Mouse (Mus musculus) kidney, adult 18-20 months (tissue): ENCODE results near the gene Ctsd.
"Not testable (repeated sequence)": the region's sequence is repeated elsewhere in the genome, so short reads cannot be mapped to it uniquely, and the experiment has no call there.

Source experiments
- DNase-seq: peaks from one replicate; pipeline ENCODE4 v3.0.0; 2021

Gene Ctsd

DNA sequence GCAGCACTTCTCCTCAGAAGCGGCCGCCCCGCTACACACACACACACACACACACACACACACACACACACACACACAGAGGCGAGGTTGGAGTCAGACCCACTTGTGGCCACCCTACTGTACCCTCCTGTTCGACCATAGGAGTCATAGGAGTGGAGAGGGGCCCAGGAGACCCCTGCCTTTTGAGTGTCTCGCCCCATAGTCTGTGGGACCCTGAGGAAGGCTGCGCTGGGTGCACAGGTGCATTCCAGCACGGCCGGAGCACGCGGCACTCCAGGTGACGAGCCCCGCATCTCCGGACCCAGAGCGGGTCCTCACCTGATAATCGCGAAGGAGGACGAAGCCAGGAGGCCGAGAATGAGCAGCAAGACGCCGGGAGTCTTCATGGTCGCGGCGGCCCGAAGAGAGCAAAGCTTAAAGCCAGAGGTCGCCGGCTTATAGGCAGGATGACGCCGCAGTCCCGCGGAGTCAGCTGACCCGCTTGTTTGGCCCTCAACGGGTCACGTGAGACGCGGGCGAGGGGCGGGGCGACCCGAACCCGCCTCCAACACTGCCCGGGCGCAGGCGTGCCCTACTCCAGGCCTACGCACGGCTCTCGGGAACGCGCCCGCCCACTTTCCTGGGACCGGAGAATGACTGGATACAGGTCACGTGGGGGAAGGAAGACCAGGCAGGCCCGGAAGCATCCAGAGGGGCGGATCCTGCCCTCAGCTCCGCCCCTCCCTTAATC, at the start of gene Ctsd:
TSS of gene Ctsd (minus strand) at position 620 of the 730 bp plus-strand sequence.
- peak; percentile 99 for DNase-seq

- peak; percentile 37 for DNase-seq
Measured at GRCm38 (mm10) chr7:142437324-142437723, 49.5 kb upstream of the Ctsd start.

DNA sequence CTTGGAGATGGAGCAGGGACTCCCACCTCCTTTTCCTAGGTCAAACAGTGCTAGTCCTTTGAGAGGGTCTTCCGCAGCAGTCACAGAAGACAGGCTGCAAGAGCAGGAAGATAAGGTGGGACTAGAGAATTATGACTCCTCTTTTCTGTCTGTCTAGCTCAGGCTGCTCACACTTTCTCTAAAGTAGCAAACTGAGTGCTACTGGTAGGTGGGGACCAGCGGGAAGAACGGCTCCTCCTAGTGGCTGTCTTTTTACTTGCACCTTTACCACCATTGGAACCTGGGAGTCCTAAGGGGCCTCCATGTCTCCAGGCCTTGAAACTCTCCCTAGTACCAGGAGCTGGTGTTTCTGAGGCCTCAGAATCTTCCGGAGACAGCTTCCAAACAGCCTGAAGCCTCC, 47.7 kb upstream of the Ctsd start:
- peak; percentile 63 for DNase-seq

GRCm38 (mm10) chr7:142434137-142434865, 46.5 kb upstream of the Ctsd start, which contains the start of gene Syt8:
Syt8 (plus strand) TSS chr7:142434850.
- no peak for DNase-seq

- no peak for DNase-seq
Measured at GRCm38 (mm10) chr7:142433623-142434022, 45.8 kb upstream of the Ctsd start.

DNA sequence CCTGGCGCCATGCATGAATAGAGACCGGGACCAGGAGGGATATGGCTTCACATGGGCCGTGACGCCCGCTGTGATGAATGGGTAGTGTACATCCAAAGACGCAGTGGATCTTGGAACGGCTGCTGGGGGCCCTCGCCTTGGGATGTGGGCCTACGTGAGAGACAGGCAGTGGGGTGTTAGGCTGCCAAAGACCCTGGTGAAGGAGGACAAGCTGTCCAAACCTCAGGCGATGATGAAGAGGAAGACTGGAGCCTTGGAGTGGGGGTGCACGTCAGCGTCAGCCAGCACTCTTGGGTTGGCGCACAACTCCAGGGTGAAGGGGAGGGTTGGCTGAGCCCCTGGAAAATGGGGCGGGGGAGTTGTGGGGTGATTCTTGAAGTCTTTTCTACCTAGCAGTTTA, 43.3 kb upstream of the Ctsd start:
- DNase-seq: no peak

DNA sequence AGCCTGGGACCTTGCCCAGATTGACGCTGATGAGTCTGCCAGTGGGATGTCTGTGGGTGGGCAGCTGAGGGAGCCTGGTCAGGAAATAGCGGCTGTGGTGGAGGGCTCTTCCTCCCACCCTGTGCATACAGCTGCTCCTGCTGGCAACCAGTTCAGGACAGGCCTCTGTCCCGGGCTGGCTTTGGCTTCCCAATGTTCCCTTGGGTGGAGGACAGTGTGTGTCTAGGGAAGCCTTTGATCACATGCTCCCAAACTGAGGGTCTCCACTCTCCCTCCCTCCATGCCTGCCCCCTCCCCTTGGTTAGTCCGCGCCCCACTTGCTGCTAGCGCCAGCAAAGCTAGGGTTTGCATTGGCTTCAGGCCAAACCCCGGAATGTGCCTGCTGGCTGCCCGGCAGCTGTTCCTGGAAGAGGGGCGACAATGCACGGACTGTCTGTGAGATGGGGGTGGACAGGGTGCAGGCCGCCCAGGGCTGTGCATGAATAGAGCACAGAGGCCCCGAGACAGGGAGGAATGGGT, 42.4 kb upstream of the Ctsd start:
- no peak for DNase-seq

- no peak for DNase-seq
Measured at GRCm38 (mm10) chr7:142428213-142428612, 40.4 kb upstream of the Ctsd start.

- DNase-seq: peak; percentile 48
Measured at GRCm38 (mm10) chr7:142425641-142426213, 37.9 kb upstream of the Ctsd start.

GRCm38 (mm10) chr7:142421826-142422225, 34.0 kb upstream of the Ctsd start:
- DNase-seq: no peak

DNA sequence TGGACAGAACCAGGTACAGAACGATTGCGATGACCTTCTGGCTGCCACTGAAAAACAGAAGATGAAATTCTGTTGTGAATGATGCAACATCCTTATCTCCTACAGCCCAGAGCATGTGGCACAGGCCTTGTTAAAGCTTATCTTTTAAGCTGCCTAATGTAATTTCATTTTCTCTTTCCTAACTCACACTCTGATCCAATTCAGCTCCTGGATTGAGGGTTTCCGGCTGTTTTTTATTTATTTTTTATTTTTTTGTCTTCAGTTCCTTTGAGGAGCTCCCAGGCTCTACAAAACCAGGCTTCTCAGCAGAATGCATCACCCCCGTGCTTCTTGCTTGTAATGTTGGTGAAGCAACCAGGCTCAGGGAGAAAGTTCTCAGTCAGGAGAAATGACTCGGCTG, 32.0 kb upstream of the Ctsd start:
- DNase-seq: no peak

GRCm38 (mm10) chr7:142418679-142419078, 30.8 kb upstream of the Ctsd start:
- DNase-seq: no peak

DNA sequence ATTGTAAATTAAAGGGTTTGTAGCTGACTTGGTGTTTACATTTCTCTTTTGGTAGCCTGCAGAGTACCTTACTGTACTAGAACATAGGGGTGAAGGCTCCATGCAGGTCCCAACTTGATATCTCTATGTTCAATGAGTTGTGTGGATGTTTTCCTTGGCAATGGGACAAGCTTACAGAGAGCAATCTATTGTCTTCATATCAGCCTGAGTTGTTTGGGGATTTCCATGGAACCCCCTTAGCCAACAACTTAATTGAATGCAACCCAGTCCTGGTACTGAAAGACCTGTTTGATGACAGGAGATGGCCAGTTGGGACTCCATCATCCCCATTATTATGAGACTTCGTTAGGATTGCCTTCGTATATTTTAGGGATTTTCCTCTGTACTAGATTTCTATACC, 30.2 kb upstream of the Ctsd start:
- DNase-seq: no peak

DNA sequence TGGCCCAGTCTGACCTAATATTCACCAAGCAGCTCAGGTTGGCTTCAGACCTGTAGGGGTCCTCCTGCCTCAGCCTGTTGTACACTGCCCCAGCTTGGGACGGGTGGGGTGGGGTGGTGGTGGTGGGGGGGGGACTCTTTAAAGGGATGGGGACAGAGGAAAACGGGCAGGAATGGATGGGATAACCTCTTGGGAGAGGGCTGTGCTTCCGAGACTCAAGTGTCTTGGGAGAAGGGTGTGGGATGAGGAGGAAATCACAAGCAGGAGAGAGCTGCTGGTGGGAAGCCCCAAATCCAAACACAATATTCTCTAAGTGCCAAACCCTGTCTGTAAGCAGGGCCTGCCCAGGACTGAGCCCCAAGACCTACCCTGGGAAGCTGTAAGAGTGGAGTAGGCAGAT, 28.4 kb upstream of the Ctsd start:
- DNase-seq: no peak

DNA sequence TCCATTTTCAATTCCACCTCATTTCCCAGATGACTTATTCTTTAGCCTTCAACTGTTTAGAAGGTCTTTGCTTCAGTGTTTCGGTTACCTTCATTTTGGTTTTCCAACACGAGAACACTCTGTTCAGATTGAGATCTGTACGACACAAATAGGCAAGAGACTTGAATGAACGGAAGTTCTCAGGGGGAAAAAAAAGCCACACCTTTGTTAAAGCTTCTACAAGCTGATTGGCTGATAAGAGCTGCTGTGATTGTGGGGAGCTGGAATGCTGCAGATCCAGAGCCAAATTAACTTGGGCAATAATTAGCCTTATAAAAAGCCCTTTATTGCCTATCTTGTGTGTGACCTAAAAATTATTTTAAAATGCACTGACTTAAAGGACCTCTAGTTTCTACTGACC, 27.5 kb upstream of the Ctsd start:
- no peak for DNase-seq

GRCm38 (mm10) chr7:142413285-142413684, 25.4 kb upstream of the Ctsd start:
- no peak for DNase-seq

GRCm38 (mm10) chr7:142409603-142410002, 21.8 kb upstream of the Ctsd start:
- DNase-seq: no peak

- DNase-seq: no peak
Measured at GRCm38 (mm10) chr7:142408686-142409085, 20.8 kb upstream of the Ctsd start.

DNA sequence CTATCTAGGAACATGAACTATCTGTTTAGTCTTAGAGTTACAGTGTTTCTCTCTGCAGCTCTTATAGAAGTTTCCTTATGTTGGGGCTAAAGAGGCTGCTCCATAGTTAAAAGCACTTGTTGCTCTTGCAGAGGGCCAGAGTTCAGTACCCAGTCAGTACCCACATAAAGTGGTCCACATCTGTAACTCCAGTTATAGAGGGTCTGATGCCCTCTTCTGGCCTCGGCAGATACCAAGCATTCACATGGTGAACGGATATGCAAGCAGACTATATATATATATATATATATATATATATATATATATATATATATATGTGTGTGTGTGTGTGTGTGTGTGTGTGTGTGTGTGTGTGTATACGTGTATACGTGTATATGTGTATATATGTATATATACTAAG, 20.1 kb upstream of the Ctsd start:
- no peak for DNase-seq

GRCm38 (mm10) chr7:142405134-142405533, 17.3 kb upstream of the Ctsd start:
- DNase-seq: not testable (repeated sequence)

DNA sequence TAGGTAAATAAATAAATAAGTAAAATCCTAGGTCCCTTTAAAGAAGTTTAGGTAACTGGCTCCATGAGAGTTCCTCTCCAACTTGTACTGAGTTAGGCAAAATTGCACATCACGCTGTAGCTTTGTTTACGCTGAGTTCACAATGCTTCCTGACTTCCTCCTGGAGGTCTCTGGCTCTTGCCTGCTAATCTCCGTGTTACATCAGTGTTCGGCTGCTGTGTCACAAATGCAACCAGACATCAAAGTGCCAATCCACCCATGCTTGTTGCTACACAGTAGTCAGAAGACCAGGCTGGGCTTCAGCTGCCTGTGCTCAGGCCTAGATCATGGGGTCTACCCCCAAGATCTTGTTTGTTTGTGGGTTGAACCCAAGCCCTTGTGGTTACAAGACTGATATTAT, 15.8 kb upstream of the Ctsd start:
- no peak for DNase-seq

DNA sequence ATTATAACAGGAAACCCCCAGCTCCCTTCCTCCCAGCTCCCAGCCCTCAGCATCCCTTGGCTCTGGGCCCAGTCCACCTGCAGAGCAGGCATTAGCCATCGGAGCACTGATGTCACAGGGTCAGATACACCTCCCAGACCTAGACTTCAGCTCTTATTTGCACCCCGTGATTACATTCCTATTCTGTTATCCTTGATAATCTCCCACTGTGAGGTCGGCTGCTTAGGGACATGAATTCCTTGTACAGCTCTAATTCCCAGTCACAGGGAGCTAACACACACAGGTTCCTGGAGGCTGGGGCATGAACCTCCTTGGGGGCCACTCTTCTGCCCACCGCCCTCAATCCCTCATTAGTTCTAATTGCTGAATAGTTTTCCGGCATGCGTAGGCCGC, 12.9 kb upstream of the Ctsd start:
- no peak for DNase-seq

GRCm38 (mm10) chr7:142400112-142400749, 12.4 kb upstream of the Ctsd start:
- no peak for DNase-seq
